Mouse (Mus musculus) testis, adult 2 months (tissue): Measurements from ENCODE around the gene Car11.

Experiments used
- CTCF ChIP-seq: fragments of 200-500 bp; IDR thresholded peaks from 2 replicates; pipeline ENCODE4 v1.5.1; 2012; ENCODE audit warnings: low read depth, mild to moderate bottlenecking, inconsistent platforms, low read length, moderate library complexity; ENCODE audit not compliant: control insufficient read depth, insufficient read depth, insufficient replicate concordance
- POLR2A ChIP-seq: fragments of 200-500 bp; IDR thresholded peaks from 2 replicates; pipeline ENCODE4 v1.6.1; 2012; ENCODE audit warnings: low read depth, mild to moderate bottlenecking, inconsistent platforms, low read length, moderate library complexity; ENCODE audit not compliant: control insufficient read depth

- TF ChIP-seq CTCF (no peak), POLR2A (peak; percentile 98)
Measured at GRCm38 (mm10) chr7:45717918-45718297, 18.3 kb downstream of the Car11 start, which contains the start of gene Sphk2.
